Mouse (Mus musculus) testis, adult 2 months (tissue): ENCODE measurements at regions not wholly inside any gene's neighbourhood (a gene's known extent, or its start where the extent isn't known, plus 50 kb on each side); places are given as distances from the start of the nearest gene placed in this dataset.

Experiments used
- H3K27ac ChIP-seq: fragments of 200-500 bp; 2 replicates; pipeline ENCODE4 v1.5.1; 2012; ENCODE audit warnings: low read depth, low read length; ENCODE audit not compliant: control insufficient read depth, insufficient read depth
- H3K27me3 ChIP-seq: fragments of 200-500 bp; 2 replicates; pipeline ENCODE4 v1.6.1; 2012; ENCODE audit warnings: mild to moderate bottlenecking, low read length, moderate library complexity; ENCODE audit not compliant: control insufficient read depth, insufficient read depth
- H3K36me3 ChIP-seq: fragments of 200-500 bp; 2 replicates; pipeline ENCODE4 v1.6.1; 2012; ENCODE audit warnings: mild to moderate bottlenecking, low read length; ENCODE audit not compliant: control insufficient read depth, insufficient read depth
- H3K4me1 ChIP-seq: fragments of 200-500 bp; 2 replicates; pipeline ENCODE4 v1.6.1; 2012; ENCODE audit warnings: low read length; ENCODE audit not compliant: control insufficient read depth, insufficient read depth
- H3K4me3 ChIP-seq: fragments of 200-500 bp; 2 replicates; pipeline ENCODE4 v1.5.1; 2012; ENCODE audit warnings: low read depth, mild to moderate bottlenecking, low read length, moderate library complexity, mixed read lengths; ENCODE audit not compliant: control insufficient read depth
- CTCF ChIP-seq: fragments of 200-500 bp; IDR thresholded peaks from 2 replicates; pipeline ENCODE4 v1.5.1; 2012; ENCODE audit warnings: low read depth, mild to moderate bottlenecking, inconsistent platforms, low read length, moderate library complexity; ENCODE audit not compliant: control insufficient read depth, insufficient read depth, insufficient replicate concordance
- POLR2A ChIP-seq: fragments of 200-500 bp; IDR thresholded peaks from 2 replicates; pipeline ENCODE4 v1.6.1; 2012; ENCODE audit warnings: low read depth, mild to moderate bottlenecking, inconsistent platforms, low read length, moderate library complexity; ENCODE audit not compliant: control insufficient read depth

DNA sequence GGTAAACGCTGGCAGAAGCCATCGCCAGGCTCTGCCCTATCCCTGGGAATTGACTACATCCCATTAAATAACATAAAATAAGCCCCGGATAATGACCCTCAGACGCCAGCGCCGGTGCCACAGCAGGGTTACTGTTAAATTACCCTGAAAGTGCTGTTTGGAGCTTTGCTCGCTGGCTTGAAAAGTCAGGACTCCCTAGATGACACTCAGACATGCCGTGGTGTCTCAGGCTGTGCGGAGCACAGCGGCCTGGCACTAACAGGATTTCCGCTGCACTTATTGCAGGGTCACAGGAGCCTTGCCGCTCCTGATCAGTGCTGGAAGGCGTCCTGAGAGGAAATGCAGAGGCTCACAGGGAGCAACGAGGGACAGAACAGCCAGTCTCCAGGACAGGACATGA is 175.2 kb downstream of the Cryba4 start:
- TF ChIP-seq POLR2A (no peak), CTCF (no peak)
- Histone ChIP-seq H3K27ac (no peak overlapping the region), H3K36me3 (no peaks in the 10 kb centered on the region), H3K4me1 (peaks cover 3% of the 10 kb centered on the region; the same call in 1 of the 2 replicates), H3K27me3 (no peaks in the 10 kb centered on the region), H3K4me3 (no peak overlapping the region)

DNA sequence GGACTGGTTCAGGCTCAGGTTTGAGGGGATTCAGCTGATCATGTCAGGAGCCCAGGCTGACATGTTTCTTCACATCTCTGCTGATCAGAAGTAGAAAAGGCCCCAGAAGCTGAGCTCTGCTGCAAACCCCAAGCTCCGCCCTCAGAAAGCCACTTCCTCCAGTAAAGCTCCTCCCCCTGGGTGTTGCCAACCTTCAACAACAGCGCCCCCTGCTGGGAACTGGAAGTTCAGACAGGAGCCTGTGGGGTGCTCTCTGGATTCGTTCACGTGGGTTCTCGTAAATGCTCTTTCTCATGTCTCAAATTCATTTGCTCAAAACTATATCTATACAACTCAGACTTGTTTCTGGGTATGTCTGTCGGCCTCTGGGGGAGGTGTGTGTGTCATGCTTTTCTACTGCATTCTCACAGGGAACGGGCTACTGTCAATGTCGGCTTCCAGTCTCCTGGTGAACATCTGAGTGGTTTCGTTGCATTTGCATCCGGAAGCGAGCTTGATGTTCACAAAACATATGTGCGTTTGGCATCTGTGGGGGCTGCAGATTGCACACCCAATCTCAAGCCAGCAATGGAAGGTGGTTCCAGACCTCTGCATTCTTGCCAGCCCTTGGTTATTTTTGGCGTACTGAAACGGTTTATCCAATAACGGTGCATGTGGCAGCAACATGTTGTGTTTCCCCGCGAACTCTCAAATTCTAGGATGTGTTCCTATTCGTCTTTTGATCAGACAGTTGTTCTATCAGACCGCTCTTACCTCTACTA is 174.3 kb downstream of the Cryba4 start:
- H3K4me1 ChIP-seq: peaks cover 3% of the 10 kb centered on the region; the same call in 1 of the 2 replicates
- TF ChIP-seq POLR2A (no peak), CTCF (peak; percentile 76)
- H3K27ac ChIP-seq: no peak overlapping the region

DNA sequence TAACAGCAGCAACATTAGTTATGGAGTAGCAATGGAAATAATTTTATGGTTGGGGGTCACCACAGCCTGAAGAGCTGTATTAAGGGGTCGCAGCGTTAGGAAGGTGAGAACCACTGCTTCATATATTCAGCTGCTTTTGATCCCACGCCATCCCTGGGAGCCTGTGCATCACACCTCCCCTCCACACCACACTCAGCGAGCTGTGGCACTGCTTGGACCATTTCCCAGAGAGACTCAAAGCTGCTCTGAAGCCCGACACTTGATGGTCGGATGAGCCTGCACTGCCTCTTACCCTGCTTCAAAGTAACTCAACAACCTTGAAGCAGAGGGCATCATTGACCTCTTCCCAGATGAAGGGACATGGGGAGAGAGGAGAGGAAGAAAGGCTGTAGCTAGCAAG is 171.3 kb downstream of the Cryba4 start:
- Histone ChIP-seq H3K4me1 (peaks cover 3% of the 10 kb centered on the region; the same call in 1 of the 2 replicates), H3K4me3 (no peak overlapping the region), H3K27ac (no peak overlapping the region), H3K36me3 (no peaks in the 10 kb centered on the region), H3K27me3 (no peaks in the 10 kb centered on the region)
- no peak for TF ChIP-seq POLR2A
- no peak for TF ChIP-seq CTCF

More for the DNA sequence above, 174.3 kb downstream of the Cryba4 start:
- Histone ChIP-seq H3K27me3 (no peaks in the 10 kb centered on the region), H3K4me3 (no peak overlapping the region; the same call in 1 of the 2 replicates), H3K36me3 (no peaks in the 10 kb centered on the region)

DNA sequence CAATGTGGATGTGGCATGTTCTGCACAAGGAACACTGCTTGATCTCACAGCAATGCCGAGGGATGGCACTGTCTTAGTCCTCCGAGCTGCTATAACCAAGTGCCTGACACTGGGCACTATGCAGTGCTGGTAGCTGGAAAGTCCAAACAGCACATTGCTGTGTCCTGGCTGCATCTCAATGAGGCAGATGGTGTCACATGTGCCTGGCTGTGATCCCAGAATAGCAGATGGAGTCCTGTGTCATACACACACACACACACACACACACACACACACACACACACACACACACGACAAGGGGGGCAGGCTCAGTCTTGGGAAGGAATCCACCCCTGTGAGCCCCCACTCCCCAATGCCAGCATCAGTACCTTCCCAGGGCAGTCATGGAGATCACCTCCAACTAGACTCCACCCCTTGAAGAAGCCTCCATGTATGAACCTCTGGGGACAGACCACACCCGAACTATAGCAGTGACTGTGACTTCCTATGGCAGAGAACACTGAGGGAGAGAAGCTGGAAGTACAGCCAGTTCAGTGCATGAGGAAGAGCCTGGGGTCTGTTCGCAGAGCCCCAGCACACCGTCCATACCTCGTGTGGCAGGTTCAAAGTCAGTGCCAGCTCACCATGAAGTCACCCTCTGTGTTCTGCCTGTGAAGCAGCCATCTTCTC is 160.3 kb downstream of the Cryba4 start:
- Histone ChIP-seq H3K27ac (no peak overlapping the region), H3K27me3 (no peaks in the 10 kb centered on the region), H3K36me3 (no peaks in the 10 kb centered on the region), H3K4me1 (no peaks in the 10 kb centered on the region), H3K4me3 (no peak overlapping the region)
- TF ChIP-seq CTCF (no peak), POLR2A (no peak)

DNA sequence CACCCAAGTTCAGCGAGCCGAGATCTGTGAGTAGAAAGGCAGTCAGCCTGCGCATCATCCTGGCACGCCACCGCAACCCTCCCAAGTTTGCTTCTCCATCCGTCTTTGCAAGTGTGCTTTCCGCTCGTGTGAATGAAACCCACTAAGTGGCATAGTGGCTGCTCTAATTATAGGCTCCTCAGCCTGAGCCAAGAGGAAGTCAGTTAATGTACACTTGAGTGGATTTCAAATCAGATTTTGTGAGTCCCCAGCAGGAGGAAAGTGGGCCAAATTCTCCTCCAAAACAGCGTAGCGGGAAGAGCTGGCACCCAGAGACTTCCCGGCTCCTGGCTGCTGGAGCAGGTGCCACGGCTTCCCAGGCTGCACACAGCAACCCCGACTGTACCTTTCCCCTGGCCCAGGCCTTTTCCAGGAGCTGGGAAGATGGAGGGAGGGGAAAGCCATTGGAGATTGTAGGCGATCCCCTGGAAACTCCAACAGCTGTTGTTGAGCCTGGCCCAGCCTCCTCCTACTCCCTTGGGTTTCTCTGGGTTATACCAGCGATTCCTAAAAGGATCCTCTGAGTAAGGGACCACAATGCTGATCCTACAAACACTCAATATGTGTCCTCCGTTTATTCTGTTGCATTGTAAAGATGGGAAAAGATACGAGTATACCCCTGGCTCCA is 158.3 kb downstream of the Cryba4 start:
- Histone ChIP-seq H3K27ac (no peak overlapping the region), H3K27me3 (no peaks in the 10 kb centered on the region), H3K4me1 (no peaks in the 10 kb centered on the region), H3K4me3 (no peak overlapping the region), H3K36me3 (no peaks in the 10 kb centered on the region)
- TF ChIP-seq CTCF: no peak
- no peak for TF ChIP-seq POLR2A

DNA sequence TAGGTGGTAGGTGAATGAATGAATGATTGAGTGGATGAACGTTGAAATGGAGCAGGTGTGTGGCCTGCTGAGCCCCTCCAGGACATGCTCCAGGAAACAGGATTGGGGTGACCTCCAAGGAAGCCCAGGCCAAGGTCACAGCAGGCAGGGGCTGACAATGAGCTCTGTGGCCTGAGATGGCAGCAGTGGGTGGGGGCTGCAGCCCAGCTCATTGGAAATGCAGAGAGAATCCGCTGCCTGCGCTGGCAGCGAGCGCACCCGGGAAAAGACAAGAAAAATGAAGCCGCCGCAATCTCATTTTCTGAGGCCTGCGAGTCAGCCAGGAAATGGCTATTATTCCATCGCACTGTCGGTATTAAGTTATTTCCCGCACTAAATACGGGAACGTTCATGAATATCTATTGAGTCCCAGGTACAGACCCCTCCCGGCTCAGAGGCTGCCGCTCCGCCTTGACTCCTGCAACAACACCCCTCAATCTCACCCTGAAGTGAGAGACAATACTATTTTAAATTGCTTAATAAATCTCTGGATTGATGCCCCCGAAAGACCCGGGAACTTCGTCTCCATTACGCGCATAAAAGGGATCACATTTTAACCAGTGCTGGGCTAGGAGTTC is 153.7 kb downstream of the Cryba4 start:
- H3K36me3 ChIP-seq: no peaks in the 10 kb centered on the region
- TF ChIP-seq CTCF: no peak
- no peak for TF ChIP-seq POLR2A
- H3K4me1 ChIP-seq: no peaks in the 10 kb centered on the region
- H3K27me3 ChIP-seq: no peaks in the 10 kb centered on the region
- H3K27ac ChIP-seq: no peak overlapping the region
- H3K4me3 ChIP-seq: no peak overlapping the region

DNA sequence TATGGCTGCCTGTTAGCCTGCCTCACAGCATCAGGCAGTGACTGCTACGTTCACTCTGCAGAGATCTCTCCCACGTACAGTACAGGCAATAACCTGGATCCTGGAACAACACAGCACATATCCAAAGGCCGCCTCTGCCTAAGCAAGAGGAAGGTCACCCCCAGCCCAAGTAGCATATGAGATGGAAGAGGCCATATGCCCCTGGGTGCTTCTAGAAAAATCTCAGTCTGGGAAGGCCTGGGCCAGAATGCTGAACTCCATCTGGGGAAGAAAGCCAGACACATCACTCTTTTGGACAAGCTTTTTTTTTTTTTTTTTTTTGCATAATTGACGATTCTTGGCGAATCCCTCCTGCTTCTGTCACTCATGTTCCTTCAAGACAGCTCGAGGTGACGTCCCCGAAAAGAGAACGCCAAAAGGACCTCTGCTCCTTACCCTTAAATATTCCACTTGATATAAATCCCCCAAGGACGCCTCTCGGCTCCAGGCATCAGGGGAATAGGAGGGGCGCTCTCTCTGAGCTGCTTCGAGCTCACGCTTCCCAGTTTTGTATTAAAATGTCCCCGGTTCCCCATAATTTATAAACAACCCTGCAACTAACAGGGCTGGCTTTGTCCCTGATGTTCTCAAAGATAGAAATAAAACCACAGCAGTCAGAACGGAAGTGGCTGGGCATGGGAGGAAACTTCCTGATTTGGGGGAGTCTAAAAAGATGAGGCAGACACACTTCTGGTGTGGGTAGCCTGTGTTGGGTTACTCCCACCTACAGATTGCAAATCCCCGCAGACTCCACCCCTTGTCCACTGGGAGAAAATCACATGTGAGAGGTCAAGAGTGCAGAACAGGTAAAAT is 150.4 kb downstream of the Cryba4 start:
- H3K27me3 ChIP-seq: no peaks in the 10 kb centered on the region
- no peak overlapping the region for H3K4me3 ChIP-seq
- no peaks in the 10 kb centered on the region for H3K36me3 ChIP-seq
- H3K27ac ChIP-seq: no peak overlapping the region
- no peak for TF ChIP-seq POLR2A
- TF ChIP-seq CTCF: no peak
- H3K4me1 ChIP-seq: no peaks in the 10 kb centered on the region
